Mouse (Mus musculus): ENCODE measurements around the gene Cyld. TPM values are rescaled to one million over a fixed set of nuclear protein-coding genes. Genes with fewer than 3 reads are reported as not detected.

Gene Cyld
- total RNA-seq, 4 experiments from 2014 or later: 19.6 to 25.1 (median 24.0) TPM

DNA sequence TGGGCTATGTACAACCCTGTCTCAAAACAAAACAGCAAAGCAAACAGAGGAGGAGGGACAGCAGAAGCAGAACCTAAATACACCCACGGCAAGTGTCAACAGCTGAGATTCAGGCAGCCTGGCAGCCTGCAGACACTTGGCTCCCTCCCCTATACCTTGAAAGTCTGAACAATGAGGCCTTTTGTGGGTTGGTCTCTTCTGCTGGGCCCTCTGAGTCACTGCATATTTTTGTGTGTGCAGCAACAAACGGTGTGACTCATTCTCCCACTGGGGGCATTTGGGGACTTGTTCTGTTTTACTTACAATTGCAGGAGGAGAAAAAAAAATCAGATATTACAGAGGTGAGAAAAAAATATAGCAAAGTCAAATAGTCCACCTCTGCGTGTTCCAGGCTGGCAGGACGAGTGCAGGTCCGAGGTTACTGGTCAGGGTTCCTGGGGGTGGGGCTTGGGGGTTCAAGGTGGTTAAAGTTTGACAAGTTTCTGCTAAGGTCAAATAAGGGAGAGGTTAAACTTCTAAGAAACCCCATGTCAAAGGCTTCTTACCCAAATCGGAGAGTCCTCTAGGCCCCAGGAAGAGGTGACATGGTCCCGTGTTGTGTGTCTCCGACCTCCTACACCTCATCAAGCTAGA, 96.0 kb downstream of the Cyld start:
- no peak for DNase-seq (ENCODE audit: low spot score in 2 of 2)

DNA sequence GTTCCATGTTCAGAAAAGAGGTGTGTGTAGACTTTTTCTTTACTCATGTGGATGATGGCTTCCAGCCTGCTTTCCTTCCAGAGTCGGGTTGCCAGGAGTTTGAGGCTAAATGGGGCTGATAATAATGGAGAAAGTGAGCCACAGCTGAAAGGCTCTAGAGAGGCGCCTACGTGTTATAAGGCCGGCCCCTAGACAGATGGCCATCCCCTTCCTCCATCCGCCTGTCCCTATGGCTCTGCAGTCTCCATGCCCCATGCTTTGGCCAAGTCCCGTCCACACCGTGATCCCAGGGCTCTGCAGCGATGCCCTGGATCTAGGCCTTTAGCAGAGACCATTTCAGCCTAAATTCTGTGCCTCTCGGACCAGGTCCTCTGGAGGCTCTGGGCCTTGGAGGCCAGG, 96.5 kb downstream of the Cyld start:
- no peak for DNase-seq (ENCODE audit: low spot score in 2 of 2)

DNA sequence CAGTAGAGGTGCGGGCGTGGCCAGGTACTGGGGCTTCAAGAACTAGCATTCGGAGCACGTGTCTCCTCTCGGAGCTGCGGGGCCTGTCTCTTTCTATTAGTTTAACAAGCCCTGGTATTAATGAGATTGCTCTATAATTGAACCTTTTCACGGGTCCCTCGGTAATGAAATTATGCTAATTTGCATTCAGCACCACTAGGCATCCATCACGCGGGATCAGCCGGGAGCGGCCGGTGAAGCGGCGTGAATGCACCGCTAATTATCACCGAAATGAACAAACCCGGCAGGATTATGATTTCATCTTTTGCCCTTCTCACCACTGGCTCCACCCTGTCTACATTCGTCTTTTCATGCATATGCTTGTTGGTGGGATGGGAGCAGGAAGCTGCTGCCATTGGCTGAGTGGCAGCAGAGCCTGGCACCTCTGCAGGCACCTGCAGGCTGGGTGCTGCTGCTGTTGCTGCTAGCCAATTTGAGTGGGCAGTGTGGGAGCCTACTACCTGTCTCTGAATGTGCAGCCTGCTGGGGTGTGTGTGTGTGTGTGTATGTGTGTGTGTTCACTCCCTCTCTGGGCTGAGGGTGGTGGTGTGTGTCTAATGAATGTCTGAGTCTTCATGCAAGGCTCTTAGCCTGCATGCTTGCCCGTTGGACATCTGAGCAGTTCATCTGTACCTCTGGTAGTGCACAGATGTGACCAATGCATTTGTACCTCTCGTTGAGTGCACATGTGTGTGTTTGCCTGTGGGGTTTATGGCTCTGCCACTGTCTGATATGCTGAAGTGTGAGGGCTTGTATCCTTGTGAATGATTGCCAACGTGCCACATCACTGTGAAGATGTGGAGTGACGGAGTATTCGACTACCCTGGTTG, 97.2 kb downstream of the Cyld start:
- DNase-seq (ENCODE audit: low spot score in 2 of 2): no peak

DNA sequence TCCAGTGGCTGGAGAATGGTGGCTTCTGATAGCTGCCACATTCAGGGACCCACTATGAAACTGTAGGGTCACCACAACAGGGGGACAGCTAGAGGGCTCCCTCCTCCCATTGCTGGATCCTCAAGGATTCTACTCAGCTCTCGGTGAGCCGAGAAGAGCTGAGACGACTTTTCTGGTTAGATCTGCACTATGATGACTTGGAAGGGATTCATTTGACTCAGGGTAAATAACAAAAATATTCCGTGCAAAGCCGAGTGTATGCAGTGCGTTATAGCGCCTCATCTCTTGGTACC, 97.7 kb downstream of the Cyld start:
- DNase-seq (ENCODE audit: low spot score in 2 of 2): no peak

DNA sequence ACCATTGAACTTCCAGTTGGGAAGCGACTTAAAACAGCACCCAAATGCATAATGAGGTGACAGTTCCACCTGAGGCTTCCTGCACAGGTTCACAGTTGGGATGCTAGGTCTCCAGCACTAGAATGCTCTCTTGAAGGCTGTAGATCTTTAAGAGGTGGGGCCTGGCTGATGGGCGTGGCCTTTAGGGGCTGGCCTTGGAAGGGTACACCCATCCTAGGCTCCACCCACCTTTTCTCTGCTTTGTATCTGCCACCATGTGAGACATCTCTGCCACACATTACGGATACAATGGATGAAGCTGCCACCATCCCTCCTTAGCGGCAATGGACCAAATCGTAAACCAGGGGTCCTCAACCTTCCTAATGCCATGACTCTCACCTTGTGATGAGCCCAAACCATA, 99.1 kb downstream of the Cyld start:
- DNase-seq (ENCODE audit: low spot score in 2 of 2): no peak

DNA sequence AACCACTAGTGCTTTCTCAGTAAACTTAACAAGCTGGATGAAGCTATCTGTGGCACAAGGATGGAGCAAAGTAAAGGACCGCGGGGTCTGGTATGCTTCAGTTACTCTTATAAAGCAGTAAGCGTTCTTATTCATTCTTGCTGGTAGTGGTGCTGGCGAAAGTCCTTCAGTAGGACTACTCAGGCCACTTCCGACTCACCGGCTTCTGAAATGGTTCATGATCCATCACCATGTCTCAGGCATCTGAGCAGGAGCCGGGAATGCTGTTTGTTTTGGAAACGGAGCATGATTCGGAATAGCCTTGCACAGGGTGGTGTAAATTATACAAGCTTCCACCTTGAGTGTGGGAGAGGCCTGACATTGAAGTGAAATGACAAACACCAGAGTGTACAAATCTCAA, 99.8 kb downstream of the Cyld start:
- no peak for DNase-seq (ENCODE audit: low spot score in 2 of 2)

Other genes with a start within 250 kb of the Cyld start
- 1 to 10 TPM in 3 of 4 experiments, under 1 TPM in 1; 0.97 to 1.5 (median 1.4) TPM for gene Nkd1, start 175.7 kb upstream of the Cyld start, total RNA-seq (2022)
- gene Snx20, start 60.9 kb upstream of the Cyld start, total RNA-seq (2022): under 1 TPM in 2 of 4 experiments, not detected in 2; 0.21 to 0.52 TPM
- under 1 TPM; 0.13 to 0.29 (median 0.20) TPM for gene Nod2, start 49.7 kb upstream of the Cyld start, total RNA-seq (2022)

Data from gastrocnemius, adult 8-10 months (tissue).